Mouse (Mus musculus): Measurements from ENCODE around the gene Nfia. TPM values are rescaled to one million over a fixed set of nuclear protein-coding genes. Genes with fewer than 3 reads are reported as not detected.

Nfia gene
- total RNA-seq, 1 experiment: 0.27 TPM

- H3K9me3 ChIP-seq (ENCODE audit: control insufficient read depth, insufficient read depth, low read depth, low read length): no peaks in the 10 kb centered on the region
- no peak for TF ChIP-seq CHD2 (IDR thresholded peaks at IDR 0.05; ENCODE audit: low read depth, low read length)
- no peak for TF ChIP-seq HCFC1 (IDR thresholded peaks at IDR 0.05; ENCODE audit: borderline replicate concordance, insufficient read depth, low read length)
- no peak for TF ChIP-seq ZC3H11A (IDR thresholded peaks at IDR 0.05; ENCODE audit: borderline replicate concordance, low read depth, low read length)
- TF ChIP-seq MAFK (IDR thresholded peaks at IDR 0.05; ENCODE audit: insufficient read depth, low read depth, low read length): no peak
- H3K4me3 ChIP-seq (ENCODE audit: insufficient read depth in 1 of 2, low read depth in 1 of 2, low read length in 2 of 2, poor library complexity in 1 of 2, severe bottlenecking in 1 of 2): no peak overlapping the region
- no peak overlapping the region for H3K9ac ChIP-seq (ENCODE audit: insufficient read depth, low read depth, low read length, poor library complexity, severe bottlenecking)
- no peak for DNase-seq (ENCODE audit: low read depth, low spot score)
- H3K27ac ChIP-seq (ENCODE audit: insufficient read depth, low read depth, low read length, poor library complexity, severe bottlenecking): no peak overlapping the region
- H3K36me3 ChIP-seq (ENCODE audit: control insufficient read depth, insufficient read depth, low read length, poor library complexity, severe bottlenecking): no peaks in the 10 kb centered on the region
- in situ Hi-C loops (cut with MboI; ENCODE audit: low sequenced_read_pairs in 2 of 2, unreplicated experiment in 2 of 2): no loop called here
- no peaks in the 10 kb centered on the region for H3K4me1 ChIP-seq (ENCODE audit: control insufficient read depth in 2 of 2, insufficient read depth in 2 of 2, low read length in 2 of 2, poor library complexity in 1 of 2)
Observed at GRCm38 (mm10) chr4:98126003-98126677, 353.6 kb downstream of the Nfia start.

- no peak overlapping the region for H3K4me3 ChIP-seq (ENCODE audit: insufficient read depth in 1 of 2, low read depth in 1 of 2, low read length in 2 of 2, poor library complexity in 1 of 2, severe bottlenecking in 1 of 2)
- H3K9ac ChIP-seq (ENCODE audit: insufficient read depth, low read depth, low read length, poor library complexity, severe bottlenecking): no peak overlapping the region
- no peak for TF ChIP-seq ZNF384 (IDR thresholded peaks at IDR 0.05; ENCODE audit: low read depth, low read length)
- TF ChIP-seq HCFC1 (IDR thresholded peaks at IDR 0.05; ENCODE audit: borderline replicate concordance, insufficient read depth, low read length): no peak
- no peak for TF ChIP-seq ZC3H11A (IDR thresholded peaks at IDR 0.05; ENCODE audit: borderline replicate concordance, low read depth, low read length)
- TF ChIP-seq CHD2 (IDR thresholded peaks at IDR 0.05; ENCODE audit: low read depth, low read length): no peak
- TF ChIP-seq MAFK (IDR thresholded peaks at IDR 0.05; ENCODE audit: insufficient read depth, low read depth, low read length): no peak
- in situ Hi-C loops (cut with MboI; ENCODE audit: low sequenced_read_pairs in 2 of 2, unreplicated experiment in 2 of 2): no loop called here
- H3K27ac ChIP-seq (ENCODE audit: insufficient read depth, low read depth, low read length, poor library complexity, severe bottlenecking): no peak overlapping the region
- H3K9me3 ChIP-seq (ENCODE audit: control insufficient read depth, insufficient read depth, low read depth, low read length): no peaks in the 10 kb centered on the region
- no peak for DNase-seq (ENCODE audit: low read depth, low spot score)
- no peaks in the 10 kb centered on the region for H3K4me1 ChIP-seq (ENCODE audit: control insufficient read depth in 2 of 2, insufficient read depth in 2 of 2, low read length in 2 of 2, poor library complexity in 1 of 2)
- no peaks in the 10 kb centered on the region for H3K36me3 ChIP-seq (ENCODE audit: control insufficient read depth, insufficient read depth, low read length, poor library complexity, severe bottlenecking)
Observed at GRCm38 (mm10) chr4:98130798-98131197, 358.3 kb downstream of the Nfia start.

GRCm38 (mm10) chr4:98134027-98134426 lies 361.5 kb downstream of the Nfia start:
- DNase-seq (ENCODE audit: low read depth, low spot score): no peak
- no peak overlapping the region for H3K9ac ChIP-seq (ENCODE audit: insufficient read depth, low read depth, low read length, poor library complexity, severe bottlenecking)
- in situ Hi-C loops (cut with MboI; ENCODE audit: low sequenced_read_pairs in 2 of 2, unreplicated experiment in 2 of 2): no loop called here
- no peak for TF ChIP-seq MAFK (IDR thresholded peaks at IDR 0.05; ENCODE audit: insufficient read depth, low read depth, low read length)
- TF ChIP-seq ZNF384 (IDR thresholded peaks at IDR 0.05; ENCODE audit: low read depth, low read length): no peak
- no peak for TF ChIP-seq HCFC1 (IDR thresholded peaks at IDR 0.05; ENCODE audit: borderline replicate concordance, insufficient read depth, low read length)
- H3K4me1 ChIP-seq (ENCODE audit: control insufficient read depth in 2 of 2, insufficient read depth in 2 of 2, low read length in 2 of 2, poor library complexity in 1 of 2): no peaks in the 10 kb centered on the region
- no peaks in the 10 kb centered on the region for H3K36me3 ChIP-seq (ENCODE audit: control insufficient read depth, insufficient read depth, low read length, poor library complexity, severe bottlenecking)
- H3K27ac ChIP-seq (ENCODE audit: insufficient read depth, low read depth, low read length, poor library complexity, severe bottlenecking): no peak overlapping the region
- no peaks in the 10 kb centered on the region for H3K9me3 ChIP-seq (ENCODE audit: control insufficient read depth, insufficient read depth, low read depth, low read length)
- H3K4me3 ChIP-seq (ENCODE audit: insufficient read depth in 1 of 2, low read depth in 1 of 2, low read length in 2 of 2, poor library complexity in 1 of 2, severe bottlenecking in 1 of 2): no peak overlapping the region

GRCm38 (mm10) chr4:98136072-98136471 lies 363.5 kb downstream of the Nfia start:
- no peak for TF ChIP-seq CHD2 (IDR thresholded peaks at IDR 0.05; ENCODE audit: low read depth, low read length)
- no peak for TF ChIP-seq ZC3H11A (IDR thresholded peaks at IDR 0.05; ENCODE audit: borderline replicate concordance, low read depth, low read length)
- no peak for TF ChIP-seq ZNF384 (IDR thresholded peaks at IDR 0.05; ENCODE audit: low read depth, low read length)
- TF ChIP-seq HCFC1 (IDR thresholded peaks at IDR 0.05; ENCODE audit: borderline replicate concordance, insufficient read depth, low read length): no peak
- no peak for TF ChIP-seq MAFK (IDR thresholded peaks at IDR 0.05; ENCODE audit: insufficient read depth, low read depth, low read length)
- no peak for DNase-seq (ENCODE audit: low read depth, low spot score)
- H3K9me3 ChIP-seq (ENCODE audit: control insufficient read depth, insufficient read depth, low read depth, low read length): no peaks in the 10 kb centered on the region
- no peak overlapping the region for H3K4me3 ChIP-seq (ENCODE audit: insufficient read depth in 1 of 2, low read depth in 1 of 2, low read length in 2 of 2, poor library complexity in 1 of 2, severe bottlenecking in 1 of 2)
- H3K36me3 ChIP-seq (ENCODE audit: control insufficient read depth, insufficient read depth, low read length, poor library complexity, severe bottlenecking): no peaks in the 10 kb centered on the region
- H3K9ac ChIP-seq (ENCODE audit: insufficient read depth, low read depth, low read length, poor library complexity, severe bottlenecking): no peak overlapping the region
- H3K27ac ChIP-seq (ENCODE audit: insufficient read depth, low read depth, low read length, poor library complexity, severe bottlenecking): no peak overlapping the region
- no peaks in the 10 kb centered on the region for H3K4me1 ChIP-seq (ENCODE audit: control insufficient read depth in 2 of 2, insufficient read depth in 2 of 2, low read length in 2 of 2, poor library complexity in 1 of 2)
- in situ Hi-C loops (cut with MboI; ENCODE audit: low sequenced_read_pairs in 2 of 2, unreplicated experiment in 2 of 2): no loop called here

Measured in ES-E14 (cell line).